Mouse (Mus musculus): ENCODE data around the gene Sprr2a3. TPM values are rescaled to one million over a fixed set of nuclear protein-coding genes. Genes with fewer than 3 reads are reported as not detected.

The Sprr2a3 gene
- total RNA-seq (2023): not detected

DNA sequence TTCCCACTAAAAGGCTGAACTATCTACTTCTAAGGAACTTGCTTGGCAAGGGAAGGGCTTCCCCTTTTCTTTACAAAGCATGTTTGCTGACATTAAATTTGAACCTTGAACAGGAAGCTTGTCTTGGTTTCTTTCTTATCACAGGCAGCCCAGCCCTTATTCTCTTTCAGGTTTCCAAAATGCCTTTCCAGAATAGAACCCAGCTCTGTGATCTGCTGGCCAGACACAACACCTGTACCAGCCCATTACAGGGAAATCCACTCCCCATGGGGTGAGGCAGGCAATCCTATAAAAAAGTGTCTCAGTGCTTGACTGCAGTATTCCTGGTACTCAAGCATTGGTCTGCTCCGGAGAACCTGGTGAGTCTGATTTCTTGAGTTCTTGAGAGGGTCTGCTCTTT is at the start of gene Sprr2a3:
TSS of gene Sprr2a3 (plus strand) at position 317 of the 400 bp plus-strand sequence.

GRCm38 (mm10) chr3:92316320-92316719 is 31.1 kb downstream of the Sprr2a3 start, which contains the start of gene Sprr2b:
TSS of gene Sprr2b (plus strand) at chr3:92316620.

DNA sequence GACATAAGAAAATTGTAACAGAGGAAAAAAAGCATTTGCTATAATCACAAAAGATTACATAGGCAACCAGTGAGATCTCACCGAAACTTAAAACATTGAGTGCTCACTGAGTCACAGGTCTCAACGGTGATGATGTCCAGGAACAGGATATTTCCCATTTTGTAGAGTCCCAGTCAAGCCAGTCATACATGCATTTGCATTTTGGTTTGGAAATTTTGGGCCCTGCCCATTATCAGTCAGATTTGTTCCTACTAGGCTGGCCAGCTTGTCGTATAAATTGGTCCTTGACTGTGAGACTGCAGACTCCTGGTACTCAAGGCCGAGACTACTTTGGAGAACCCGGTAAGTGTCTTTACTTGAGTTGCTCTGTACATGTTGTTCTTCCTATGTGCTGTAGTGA is 53.6 kb downstream of the Sprr2a3 start, which contains the start of gene Sprr2d:
TSS of gene Sprr2d (plus strand) at position 301 of the 400 bp plus-strand sequence.

Other genes starting within 250 kb of the Sprr2a3 start
- gene Lor, start 202.3 kb upstream of the Sprr2a3 start, total RNA-seq (2023): not detected
- not detected for gene Prr9, start 161.5 kb upstream of the Sprr2a3 start, total RNA-seq (2023)
- not detected for gene Lelp1, start 142.7 kb upstream of the Sprr2a3 start, total RNA-seq (2023)
- not detected for gene Sprr2a1, start 69.6 kb upstream of the Sprr2a3 start, total RNA-seq (2023)
- gene Sprr2a2, start 69.5 kb upstream of the Sprr2a3 start, total RNA-seq (2023): not detected
- not detected for gene Sprr2b, start 31.2 kb downstream of the Sprr2a3 start, total RNA-seq (2023)
- not detected for gene Sprr2d, start 53.7 kb downstream of the Sprr2a3 start, total RNA-seq (2023)
- not detected for gene Sprr2e, start 66.7 kb downstream of the Sprr2a3 start, total RNA-seq (2023)
- not detected for gene Sprr2f, start 79.8 kb downstream of the Sprr2a3 start, total RNA-seq (2023)
- gene Sprr2h, start 100.3 kb downstream of the Sprr2a3 start, total RNA-seq (2023): not detected
- not detected for gene Sprr2i, start 122.6 kb downstream of the Sprr2a3 start, total RNA-seq (2023)
- gene Sprr2j-ps, start 132.7 kb downstream of the Sprr2a3 start, total RNA-seq (2023): not detected
- 1 to 10 TPM in 1 of 2 experiments, under 1 TPM in 1; 0.86 to 2.0 TPM for gene Gm9774, start 144.0 kb downstream of the Sprr2a3 start, total RNA-seq (2023)
- not detected for gene Sprr2k, start 147.2 kb downstream of the Sprr2a3 start, total RNA-seq (2023)
- not detected for gene Sprr1b, start 153.4 kb downstream of the Sprr2a3 start, total RNA-seq (2023)
- not detected for gene Sprr3, start 173.3 kb downstream of the Sprr2a3 start, total RNA-seq (2023)
- gene Sprr1a, start 200.5 kb downstream of the Sprr2a3 start, total RNA-seq (2023): not detected
- gene Sprr4, start 215.1 kb downstream of the Sprr2a3 start, total RNA-seq (2023): not detected
- not detected for gene 2310046K23Rik, start 249.1 kb downstream of the Sprr2a3 start, total RNA-seq (2023)